Mouse (Mus musculus) heart, embryonic 13.5 days (tissue): ENCODE data around the gene Prdm11. TPM values are rescaled to one million over a fixed set of nuclear protein-coding genes. Genes with fewer than 3 reads are reported as not detected.

Experiments
- ATAC-seq: fragments of 200-750 bp; cut with Nextera tagmentation; 2 replicates; pipeline ENCODE4 v1.8.0; 2017; ENCODE audit warnings: moderate TSS enrichment; ENCODE audit not compliant: insufficient number of reproducible peaks, low FRiP score, low TSS enrichment; ENCODE audit errors: extremely low read depth
- H3K27ac ChIP-seq: fragments of 300-500 bp; sonication (generic); replicated peaks from 2 replicates; pipeline ENCODE4 v1.5.1; 2015; ENCODE audit warnings: moderate library complexity, mild to moderate bottlenecking, inconsistent platforms
- H3K27me3 ChIP-seq: fragments of 300-500 bp; sonication (generic); replicated peaks from 2 replicates; pipeline ENCODE4 v1.6.1; 2015; ENCODE audit warnings: mild to moderate bottlenecking, inconsistent platforms
- H3K36me3 ChIP-seq: fragments of 300-500 bp; sonication (generic); 2 replicates; pipeline ENCODE4 v1.6.1; 2015; ENCODE audit warnings: mild to moderate bottlenecking, inconsistent platforms
- H3K4me1 ChIP-seq: fragments of 300-500 bp; sonication (generic); 2 replicates; pipeline ENCODE4 v1.6.1; 2015; ENCODE audit warnings: inconsistent platforms
- H3K4me2 ChIP-seq: fragments of 300-500 bp; sonication (generic); 2 replicates; pipeline ENCODE4 v1.6.1; 2015; ENCODE audit warnings: inconsistent platforms, mild to moderate bottlenecking, moderate library complexity
- H3K4me3 ChIP-seq: fragments of 300-500 bp; sonication (generic); 2 replicates; pipeline ENCODE4 v1.5.1; 2015; ENCODE audit warnings: moderate library complexity, mild to moderate bottlenecking, inconsistent platforms
- H3K9ac ChIP-seq: fragments of 300-500 bp; sonication (generic); 2 replicates; pipeline ENCODE4 v1.6.1; 2015; ENCODE audit warnings: inconsistent platforms, mild to moderate bottlenecking, moderate library complexity
- H3K9me3 ChIP-seq: fragments of 300-500 bp; sonication (generic); 2 replicates; pipeline ENCODE4 v1.6.1; 2016; ENCODE audit warnings: inconsistent platforms
- WGBS: fragments of 180-500 bp; shearing (Covaris S2); methylation state at CpG from one replicate; pipeline ENCODE4 v1.1.7; 2015; ENCODE audit warnings: mixed read lengths; 5-methylcytosine and 5-hydroxymethylcytosine counted together
- polyA plus RNA-seq: library from polyadenylated mRNA; unstranded; fragments of >200 nt; fragmentation: Nextera tagmentation; extraction: Ambion mirVana; gene quantifications from 2 replicates; pipeline ENCODE4 v1.2.1, GENCODE M21; 2015

Gene Prdm11
- polyA plus RNA-seq, 1 experiment from 2014 or later: 2.8 TPM

DNA sequence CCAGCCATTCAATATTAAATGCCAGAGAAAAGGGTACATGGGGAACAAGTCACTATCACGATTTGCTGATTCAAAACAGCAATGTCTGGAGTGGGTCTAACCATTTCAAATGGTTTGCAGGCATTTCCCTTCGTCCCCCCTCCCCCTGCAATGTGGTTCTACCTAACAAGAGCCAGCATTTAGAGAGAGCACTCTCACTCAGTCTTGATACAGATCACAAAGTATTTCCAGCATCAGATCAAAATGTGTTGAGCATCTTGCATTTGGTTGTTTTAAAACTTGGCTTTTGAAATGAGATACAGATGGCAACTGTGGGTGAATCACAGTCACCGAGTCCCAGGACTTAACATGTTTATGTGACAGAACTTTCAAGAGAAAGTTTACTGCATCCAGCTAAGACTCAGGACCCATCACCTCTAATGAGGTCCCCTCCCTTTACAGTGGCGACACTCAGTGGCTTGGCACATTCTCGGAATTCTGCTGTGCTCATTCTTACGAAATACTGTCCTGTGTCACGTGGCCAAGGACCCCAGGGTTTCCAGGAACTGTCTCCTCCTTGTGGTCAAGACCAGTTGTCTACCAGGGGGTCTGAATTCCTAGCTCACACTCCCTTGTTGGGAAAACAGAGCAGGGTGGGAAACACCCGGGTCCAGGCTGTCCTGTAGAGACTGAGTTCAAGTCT is 63.2 kb downstream of the Prdm11 start:
- peak overlapping the region; percentile 48 for H3K27ac ChIP-seq
- 46% methylated on average over 8 of the region's 8 CpGs for WGBS
- peak; percentile 58; the same call in 1 of the 2 replicates for ATAC-seq

DNA sequence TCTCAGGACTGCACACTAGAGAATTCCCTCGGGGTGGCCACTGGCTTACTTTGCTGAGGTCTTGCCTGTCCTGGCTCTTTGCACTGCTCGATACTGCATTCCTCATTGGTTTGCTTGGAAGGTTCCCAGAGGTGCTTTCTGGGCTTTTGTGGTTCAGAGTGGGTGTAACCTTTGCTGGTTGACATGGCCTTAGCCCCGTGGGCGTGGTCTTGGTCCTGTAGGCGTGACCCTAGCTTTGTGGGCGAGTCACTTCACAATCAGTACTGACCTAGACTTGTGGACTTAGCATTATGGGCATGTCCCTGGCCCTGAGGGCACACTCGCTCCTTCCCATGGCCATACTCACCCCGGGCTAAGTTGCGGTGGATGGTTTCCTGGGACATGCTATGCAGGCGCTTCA is 65.8 kb downstream of the Prdm11 start:
- H3K4me2 ChIP-seq: peak overlapping the region; percentile 51
- peaks cover 87% of the 10 kb centered on the region for H3K36me3 ChIP-seq
- 81% methylated on average over 10 of the region's 10 CpGs for WGBS
- no peak overlapping the region for H3K27ac ChIP-seq
- H3K27me3 ChIP-seq: no peaks in the 10 kb centered on the region
- ATAC-seq: peak; percentile 44; the same call in 1 of the 2 replicates
- no peak overlapping the region for H3K9ac ChIP-seq
- H3K4me1 ChIP-seq: peaks cover 33% of the 10 kb centered on the region
- H3K9me3 ChIP-seq: no peaks in the 10 kb centered on the region
- peak overlapping the region; percentile 26; the same call in 1 of the 2 replicates for H3K4me3 ChIP-seq

More for the DNA sequence above, 63.2 kb downstream of the Prdm11 start:
- Histone ChIP-seq H3K4me2 (peak overlapping the region; percentile 6), H3K9me3 (no peaks in the 10 kb centered on the region), H3K27me3 (no peaks in the 10 kb centered on the region), H3K36me3 (peaks cover 84% of the 10 kb centered on the region), H3K4me1 (peaks cover 51% of the 10 kb centered on the region), H3K9ac (no peak overlapping the region), H3K4me3 (no peak overlapping the region)

DNA sequence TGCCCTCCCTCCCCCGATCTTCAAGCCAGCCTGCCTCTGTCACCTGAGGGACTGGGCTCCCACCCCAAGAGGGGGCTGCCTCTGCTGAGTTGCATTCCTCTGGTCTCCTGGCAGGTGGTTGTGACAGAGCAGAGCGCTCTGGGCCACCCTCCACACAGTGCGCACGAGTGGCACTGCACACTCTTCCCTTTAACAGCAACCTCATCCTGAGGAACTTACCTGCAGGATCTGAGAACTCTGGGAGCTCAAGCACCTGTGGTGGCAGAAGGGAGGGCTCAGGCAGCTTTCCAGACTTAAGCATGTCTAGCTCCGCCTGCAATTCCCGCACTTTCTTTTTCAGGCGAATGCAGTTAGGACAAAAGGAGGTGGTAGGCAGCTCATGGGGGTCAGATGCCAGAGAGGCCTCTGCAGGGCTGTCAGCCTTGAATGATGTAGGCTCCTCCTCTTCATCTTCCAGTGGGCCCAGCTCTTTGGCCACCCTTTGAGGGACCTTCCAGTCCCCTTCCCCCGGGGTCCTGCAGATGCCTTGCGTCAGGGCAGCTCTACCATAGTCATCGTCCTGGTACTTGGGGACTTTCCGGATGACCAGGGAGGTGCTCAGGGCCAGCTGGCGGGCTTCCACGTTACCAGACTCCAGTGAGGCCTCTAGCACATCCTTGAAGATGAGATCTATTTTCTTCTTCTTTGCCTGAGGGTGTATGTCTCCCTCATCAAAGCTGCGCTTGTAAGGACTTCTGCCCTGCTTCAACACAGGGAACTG is 70.8 kb downstream of the Prdm11 start:
- Histone ChIP-seq H3K4me1 (no peaks in the 10 kb centered on the region), H3K4me3 (no peak overlapping the region), H3K4me2 (no peak overlapping the region), H3K27ac (no peak overlapping the region), H3K36me3 (peaks cover 99% of the 10 kb centered on the region), H3K27me3 (no peaks in the 10 kb centered on the region), H3K9me3 (no peaks in the 10 kb centered on the region), H3K9ac (no peak overlapping the region)
- ATAC-seq: no peak
- 79% methylated on average over 14 of the region's 14 CpGs for WGBS

DNA sequence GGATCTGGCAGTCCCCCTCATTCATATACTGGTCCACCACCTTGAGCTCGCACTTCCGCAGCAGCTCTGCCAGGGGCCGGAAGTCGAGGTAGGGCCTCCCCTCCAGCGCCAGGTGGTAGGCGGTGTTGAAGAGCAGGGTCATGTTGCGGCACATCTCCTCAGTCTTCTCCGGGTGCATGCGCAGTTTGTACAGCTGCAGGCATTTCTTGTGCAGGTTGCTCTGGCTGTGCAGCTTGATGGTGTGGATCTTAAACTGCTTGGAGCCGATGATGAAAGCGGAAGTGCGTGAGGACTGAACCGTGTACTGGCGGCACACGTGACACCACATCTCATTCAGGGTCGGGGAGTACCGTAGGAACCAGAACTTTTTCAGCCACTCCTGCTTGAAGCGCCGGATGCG is 72.3 kb downstream of the Prdm11 start:
- H3K27me3 ChIP-seq: no peaks in the 10 kb centered on the region
- ATAC-seq: no peak
- WGBS: 93% methylated on average over 20 of the region's 20 CpGs
- no peak overlapping the region for H3K9ac ChIP-seq
- peaks cover 91% of the 10 kb centered on the region for H3K36me3 ChIP-seq
- H3K4me3 ChIP-seq: no peak overlapping the region
- H3K27ac ChIP-seq: no peak overlapping the region
- H3K4me2 ChIP-seq: no peak overlapping the region
- H3K4me1 ChIP-seq: no peaks in the 10 kb centered on the region
- H3K9me3 ChIP-seq: no peaks in the 10 kb centered on the region

DNA sequence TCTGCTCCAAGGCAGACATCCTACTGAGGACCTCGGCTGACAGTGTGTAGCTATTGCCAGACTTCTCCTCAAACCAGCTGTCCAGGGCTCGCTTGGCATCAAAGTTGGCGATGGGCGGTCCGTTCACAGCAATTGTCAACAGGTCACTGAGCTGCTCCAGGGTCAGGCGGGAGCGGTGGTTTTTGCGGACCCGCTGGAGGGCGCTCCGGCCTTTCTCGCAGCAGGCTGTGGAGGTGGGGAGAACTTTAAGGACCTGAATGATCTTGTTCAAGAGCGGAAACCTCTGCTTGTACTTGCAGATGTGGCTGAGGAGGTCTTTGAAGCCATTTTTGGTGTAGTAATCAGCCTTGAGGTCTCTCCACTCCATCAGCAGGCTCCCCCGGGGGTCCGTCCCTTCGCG is 73.9 kb downstream of the Prdm11 start:
- Histone ChIP-seq H3K4me3 (no peak overlapping the region), H3K4me1 (peaks cover 12% of the 10 kb centered on the region), H3K4me2 (no peak overlapping the region), H3K9me3 (no peaks in the 10 kb centered on the region), H3K36me3 (peaks cover 75% of the 10 kb centered on the region), H3K9ac (no peak overlapping the region), H3K27ac (no peak overlapping the region), H3K27me3 (no peaks in the 10 kb centered on the region)
- WGBS: 87% methylated on average over 17 of the region's 17 CpGs
- no peak for ATAC-seq

DNA sequence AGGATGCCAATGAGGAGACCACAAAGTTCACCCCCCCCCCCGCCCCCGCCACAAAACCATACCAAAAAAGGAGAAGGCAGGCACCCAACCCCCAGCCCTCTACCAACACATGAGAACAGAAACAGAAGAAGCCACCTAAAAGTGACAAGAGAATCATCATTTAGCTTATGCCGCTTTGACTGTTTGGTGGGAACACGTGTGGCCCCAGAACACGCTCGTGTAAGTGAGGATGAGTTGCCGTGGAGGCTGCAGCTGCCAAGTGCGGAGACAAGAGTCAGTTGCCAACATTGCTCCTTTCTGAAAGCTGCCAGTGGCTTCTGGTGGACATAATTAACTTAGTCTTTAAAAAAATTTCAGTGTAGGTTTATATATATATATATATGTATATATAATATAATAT is 74.4 kb downstream of the Prdm11 start:
- Histone ChIP-seq H3K4me1 (peaks cover 17% of the 10 kb centered on the region), H3K4me3 (no peak overlapping the region), H3K9ac (no peak overlapping the region), H3K9me3 (no peaks in the 10 kb centered on the region), H3K4me2 (no peak overlapping the region), H3K27ac (no peak overlapping the region), H3K27me3 (no peaks in the 10 kb centered on the region), H3K36me3 (peaks cover 70% of the 10 kb centered on the region)
- 79% methylated on average over 8 of the region's 8 CpGs for WGBS
- no peak for ATAC-seq

DNA sequence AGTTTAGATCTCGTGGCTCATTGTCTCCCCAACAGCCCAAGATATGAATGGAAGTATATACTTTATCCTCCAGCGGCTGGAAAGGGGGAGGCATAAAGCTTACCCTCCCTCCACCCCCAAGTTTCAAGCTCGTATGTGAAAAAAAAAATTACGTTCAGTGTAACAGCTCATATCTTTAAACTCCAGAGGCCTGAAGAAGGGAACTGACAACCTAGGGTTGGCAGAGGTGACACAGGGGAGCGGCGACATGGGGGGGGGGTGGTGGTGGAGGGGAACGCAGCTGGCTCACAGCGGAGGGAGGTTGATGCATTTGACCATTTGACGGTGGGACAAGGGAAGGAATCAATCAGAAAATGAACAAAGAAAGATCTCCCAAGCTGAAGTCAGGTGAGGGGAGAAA is 74.9 kb downstream of the Prdm11 start:
- no peak overlapping the region for H3K9ac ChIP-seq
- no peak overlapping the region for H3K4me2 ChIP-seq
- no peak for ATAC-seq
- peaks cover 22% of the 10 kb centered on the region for H3K4me1 ChIP-seq
- no peak overlapping the region for H3K4me3 ChIP-seq
- 66% methylated on average over 9 of the region's 9 CpGs for WGBS
- peaks cover 65% of the 10 kb centered on the region for H3K36me3 ChIP-seq
- no peaks in the 10 kb centered on the region for H3K27me3 ChIP-seq
- no peaks in the 10 kb centered on the region for H3K9me3 ChIP-seq
- H3K27ac ChIP-seq: no peak overlapping the region

DNA sequence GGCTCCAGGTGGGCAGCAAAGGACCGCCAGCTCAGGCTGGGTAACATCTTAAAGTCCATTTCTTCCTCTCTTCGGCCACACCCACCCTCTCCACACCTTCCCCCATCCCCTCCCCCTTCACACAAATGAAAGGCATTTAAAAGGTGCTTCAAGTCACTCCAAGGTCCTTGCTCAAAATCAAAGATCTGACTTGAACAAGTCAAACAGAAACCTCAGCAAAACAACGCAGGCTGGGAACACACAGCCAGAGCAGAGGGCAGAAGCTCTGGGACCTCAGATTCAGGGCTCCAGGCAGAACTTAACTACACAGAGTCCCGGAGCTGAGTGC is 78.2 kb downstream of the Prdm11 start:
- ATAC-seq: no peak
- H3K27me3 ChIP-seq: no peaks in the 10 kb centered on the region
- no peak overlapping the region for H3K4me3 ChIP-seq
- H3K9me3 ChIP-seq: no peaks in the 10 kb centered on the region
- peaks cover 24% of the 10 kb centered on the region for H3K4me1 ChIP-seq
- no peak overlapping the region for H3K4me2 ChIP-seq
- H3K9ac ChIP-seq: 0 out of 2 replicates have a peak overlapping the region, but pooled peaks have one; percentile 54
- H3K27ac ChIP-seq: peak overlapping the region; percentile 48; the same call in 1 of the 2 replicates
- H3K36me3 ChIP-seq: peaks cover 33% of the 10 kb centered on the region
- 47% methylated on average over 4 of the region's 4 CpGs for WGBS

DNA sequence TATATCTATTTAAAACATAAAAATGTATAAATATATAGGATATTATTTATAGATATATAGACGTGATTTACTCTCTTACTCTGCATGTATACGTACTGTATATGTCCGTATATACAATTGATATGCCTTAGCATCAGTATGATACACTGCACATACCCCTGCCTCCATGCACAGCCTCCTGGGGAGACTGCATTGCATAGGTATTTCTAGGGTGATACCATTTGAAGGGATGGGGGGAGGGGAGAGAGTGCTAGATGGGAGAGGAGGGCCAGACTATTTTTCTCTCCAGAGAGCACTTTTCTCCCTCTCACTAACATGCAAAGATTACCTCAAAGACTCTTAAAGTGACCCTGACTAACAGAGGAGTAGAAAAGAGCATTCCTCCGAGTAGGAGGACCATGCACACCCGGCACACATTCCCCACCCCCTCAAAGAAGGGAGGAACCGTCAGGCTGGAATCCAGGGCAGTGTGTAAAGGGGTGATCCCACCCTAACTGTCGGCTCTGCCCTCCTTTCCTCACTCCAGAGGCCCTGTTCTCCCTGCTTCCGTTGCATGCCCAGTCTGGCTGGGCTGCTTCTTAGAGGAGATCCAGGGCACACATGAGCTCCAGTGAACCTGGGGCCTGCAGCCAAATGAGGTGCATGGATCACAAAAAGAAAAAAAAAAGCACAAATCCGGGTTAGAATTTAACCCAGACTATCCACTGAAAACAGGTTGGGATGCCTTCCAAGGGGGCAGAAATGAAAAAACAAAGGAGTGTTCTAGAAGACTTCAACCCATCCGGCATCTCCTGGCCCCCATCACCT is 78.7 kb downstream of the Prdm11 start:
- 22% methylated on average over 10 of the region's 10 CpGs for WGBS

DNA sequence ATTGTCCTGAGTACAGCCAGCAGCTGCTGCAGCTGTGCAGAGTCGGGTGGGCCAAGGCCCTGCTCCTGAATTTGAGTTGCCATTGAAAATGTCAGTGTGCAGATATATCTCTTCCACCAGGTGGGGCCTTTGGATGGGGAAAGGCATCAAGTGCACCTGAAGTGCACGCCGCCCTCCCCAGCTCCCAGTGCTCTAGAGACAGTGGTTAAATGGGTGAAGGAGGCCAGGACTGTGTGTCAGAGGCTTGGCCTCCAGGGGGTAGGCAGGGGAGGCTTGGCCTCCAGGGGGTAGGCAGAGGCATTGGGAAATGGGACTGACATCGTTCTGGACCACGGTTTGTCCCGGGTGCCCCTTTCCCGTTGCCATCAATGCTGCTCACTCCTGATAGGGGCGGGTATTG is 79.7 kb downstream of the Prdm11 start:
- no peak overlapping the region for H3K4me3 ChIP-seq
- H3K9me3 ChIP-seq: no peaks in the 10 kb centered on the region
- H3K27ac ChIP-seq: no peak overlapping the region
- peaks cover 18% of the 10 kb centered on the region for H3K36me3 ChIP-seq
- WGBS: 57% methylated on average over 8 of the region's 8 CpGs
- peaks cover 24% of the 10 kb centered on the region for H3K4me1 ChIP-seq
- H3K27me3 ChIP-seq: no peaks in the 10 kb centered on the region
- no peak overlapping the region for H3K4me2 ChIP-seq
- ATAC-seq: no peak
- H3K9ac ChIP-seq: no peak overlapping the region

More for the DNA sequence above, 78.7 kb downstream of the Prdm11 start:
- Histone ChIP-seq H3K4me2 (peak overlapping the region; percentile 27), H3K36me3 (peaks cover 27% of the 10 kb centered on the region), H3K4me3 (no peak overlapping the region), H3K27me3 (no peaks in the 10 kb centered on the region), H3K27ac (peak overlapping the region; percentile 48; the same call in 1 of the 2 replicates), H3K4me1 (peaks cover 24% of the 10 kb centered on the region), H3K9me3 (no peaks in the 10 kb centered on the region), H3K9ac (peak overlapping the region; percentile 54; the same call in 1 of the 2 replicates)
- peak; percentile 56; the same call in 1 of the 2 replicates for ATAC-seq

DNA sequence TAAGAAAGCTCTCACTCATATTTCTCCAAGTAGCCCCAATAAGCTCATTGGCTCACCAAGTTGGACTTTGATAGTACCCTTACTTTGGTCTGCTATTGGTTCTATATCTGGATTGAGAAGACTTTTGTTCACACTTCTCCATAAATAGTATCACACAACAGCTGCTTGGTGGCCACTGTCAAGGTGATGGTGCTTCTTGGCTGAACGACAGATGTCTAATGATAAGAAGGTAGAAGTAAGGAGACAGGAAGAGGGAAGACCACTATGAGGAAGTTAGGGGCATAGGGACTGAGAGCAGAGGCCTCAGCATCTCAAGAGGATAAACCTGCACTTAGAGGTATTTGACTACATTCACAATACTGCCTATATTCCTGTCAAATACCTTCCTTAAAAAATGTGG is 81.6 kb downstream of the Prdm11 start:
- no peaks in the 10 kb centered on the region for H3K27me3 ChIP-seq
- H3K27ac ChIP-seq: no peak overlapping the region
- H3K36me3 ChIP-seq: 0 out of 2 replicates have a peak, but pooled peaks cover 1% of the 10 kb centered on the region
- H3K4me1 ChIP-seq: peaks cover 24% of the 10 kb centered on the region
- ATAC-seq: no peak
- H3K9me3 ChIP-seq: no peaks in the 10 kb centered on the region
- H3K4me2 ChIP-seq: no peak overlapping the region
- 60% methylated on average over 1 of the region's 1 CpGs for WGBS
- H3K9ac ChIP-seq: no peak overlapping the region
- no peak overlapping the region for H3K4me3 ChIP-seq
